Mouse (Mus musculus): ENCODE data around the gene Slc39a3. TPM values are rescaled to one million over a fixed set of nuclear protein-coding genes. Genes with fewer than 3 reads are reported as not detected.
"Not testable (repeated sequence)": the region's sequence is repeated elsewhere in the genome, so short reads cannot be mapped to it uniquely, and the experiment has no call there.

Slc39a3 gene
- polyA plus RNA-seq, 1 experiment from 2014 or later = 9.6 TPM

- H3K9ac ChIP-seq (ENCODE audit: low read length) = no peak overlapping the region
Measured at GRCm38 (mm10) chr10:81055169-81055568, 17.9 kb upstream of the Slc39a3 start.

GRCm38 (mm10) chr10:81052577-81052976 is 15.4 kb upstream of the Slc39a3 start:
- H3K9ac ChIP-seq (ENCODE audit: low read length) = no peak overlapping the region
- 86% methylated on average over 5 of the region's 5 CpGs for WGBS
- no peak overlapping the region for H3K4me2 ChIP-seq (ENCODE audit: low read depth, low read length)
- no peaks in the 10 kb centered on the region for H3K27me3 ChIP-seq (ENCODE audit: control insufficient read depth, insufficient read depth, low read length)
- no peaks in the 10 kb centered on the region for H3K9me3 ChIP-seq (replicated peaks; ENCODE audit: control insufficient read depth, low read length)
- no peaks in the 10 kb centered on the region for H3K4me1 ChIP-seq (ENCODE audit: control insufficient read depth, insufficient read depth, low read length)
- no peak for ATAC-seq (replicated peaks; ENCODE audit: extremely low read depth, insufficient read depth, low FRiP score)
- H3K36me3 ChIP-seq (ENCODE audit: control insufficient read depth, insufficient read depth) = peaks cover 40% of the 10 kb centered on the region
- no peak overlapping the region for H3K4me3 ChIP-seq (ENCODE audit: low read length)
- H3K27ac ChIP-seq (ENCODE audit: low read length) = no peak overlapping the region

More at GRCm38 (mm10) chr10:81055169-81055568, 17.9 kb upstream of the Slc39a3 start:
- 80% methylated on average over 6 of the region's 6 CpGs for WGBS
- H3K9me3 ChIP-seq (replicated peaks; ENCODE audit: control insufficient read depth, low read length) = no peaks in the 10 kb centered on the region
- H3K4me2 ChIP-seq (ENCODE audit: low read depth, low read length) = no peak overlapping the region
- peaks cover 14% of the 10 kb centered on the region for H3K36me3 ChIP-seq (ENCODE audit: control insufficient read depth, insufficient read depth)
- H3K4me1 ChIP-seq (ENCODE audit: control insufficient read depth, insufficient read depth, low read length) = peaks cover 13% of the 10 kb centered on the region
- H3K27ac ChIP-seq (ENCODE audit: low read length) = no peak overlapping the region
- no peak for ATAC-seq (replicated peaks; ENCODE audit: extremely low read depth, insufficient read depth, low FRiP score)
- no peaks in the 10 kb centered on the region for H3K27me3 ChIP-seq (ENCODE audit: control insufficient read depth, insufficient read depth, low read length)
- no peak overlapping the region for H3K4me3 ChIP-seq (ENCODE audit: low read length)

- H3K4me1 ChIP-seq (ENCODE audit: control insufficient read depth, insufficient read depth, low read length) = no peaks in the 10 kb centered on the region
- H3K9me3 ChIP-seq (replicated peaks; ENCODE audit: control insufficient read depth, low read length) = no peaks in the 10 kb centered on the region
- peaks cover 50% of the 10 kb centered on the region for H3K36me3 ChIP-seq (ENCODE audit: control insufficient read depth, insufficient read depth)
- H3K4me3 ChIP-seq (ENCODE audit: low read length) = no peak overlapping the region
- no peak overlapping the region for H3K27ac ChIP-seq (ENCODE audit: low read length)
- WGBS = 87% methylated on average over 6 of the region's 6 CpGs
- no peaks in the 10 kb centered on the region for H3K27me3 ChIP-seq (ENCODE audit: control insufficient read depth, insufficient read depth, low read length)
- H3K4me2 ChIP-seq (ENCODE audit: low read depth, low read length) = no peak overlapping the region
- ATAC-seq (replicated peaks; ENCODE audit: extremely low read depth, insufficient read depth, low FRiP score) = no peak
- no peak overlapping the region for H3K9ac ChIP-seq (ENCODE audit: low read length)
Measured at GRCm38 (mm10) chr10:81051133-81051532, 13.9 kb upstream of the Slc39a3 start.

GRCm38 (mm10) chr10:81050645-81051044 is 13.4 kb upstream of the Slc39a3 start:
- H3K9me3 ChIP-seq (replicated peaks; ENCODE audit: control insufficient read depth, low read length) = no peaks in the 10 kb centered on the region
- H3K36me3 ChIP-seq (ENCODE audit: control insufficient read depth, insufficient read depth) = peaks cover 53% of the 10 kb centered on the region
- H3K9ac ChIP-seq (ENCODE audit: low read length) = no peak overlapping the region
- H3K4me2 ChIP-seq (ENCODE audit: low read depth, low read length) = no peak overlapping the region
- H3K27ac ChIP-seq (ENCODE audit: low read length) = no peak overlapping the region
- 89% methylated on average over 4 of the region's 4 CpGs for WGBS
- no peak for ATAC-seq (replicated peaks; ENCODE audit: extremely low read depth, insufficient read depth, low FRiP score)
- H3K27me3 ChIP-seq (ENCODE audit: control insufficient read depth, insufficient read depth, low read length) = no peaks in the 10 kb centered on the region
- no peak overlapping the region for H3K4me3 ChIP-seq (ENCODE audit: low read length)
- H3K4me1 ChIP-seq (ENCODE audit: control insufficient read depth, insufficient read depth, low read length) = no peaks in the 10 kb centered on the region

GRCm38 (mm10) chr10:81045246-81045645 is 8.0 kb upstream of the Slc39a3 start:
- not testable (repeated sequence) for H3K27me3 ChIP-seq (ENCODE audit: control insufficient read depth, insufficient read depth, low read length); H3K4me3 ChIP-seq (ENCODE audit: low read length); H3K9ac ChIP-seq (ENCODE audit: low read length); H3K4me2 ChIP-seq (ENCODE audit: low read depth, low read length); H3K4me1 ChIP-seq (ENCODE audit: control insufficient read depth, insufficient read depth, low read length); ATAC-seq (replicated peaks; ENCODE audit: extremely low read depth, insufficient read depth, low FRiP score); H3K9me3 ChIP-seq (replicated peaks; ENCODE audit: control insufficient read depth, low read length); H3K27ac ChIP-seq (ENCODE audit: low read length)
- 87% methylated on average over 14 of the region's 14 CpGs for WGBS
- H3K36me3 ChIP-seq (ENCODE audit: control insufficient read depth, insufficient read depth) = peaks cover 54% of the 10 kb centered on the region

- H3K27me3 ChIP-seq (ENCODE audit: control insufficient read depth, insufficient read depth, low read length) = no peaks in the 10 kb centered on the region
- 33% methylated on average over 13 of the region's 13 CpGs for WGBS
- no peak overlapping the region for H3K27ac ChIP-seq (ENCODE audit: low read length)
- no peak overlapping the region for H3K9ac ChIP-seq (ENCODE audit: low read length)
- no peak overlapping the region for H3K4me2 ChIP-seq (ENCODE audit: low read depth, low read length)
- peaks cover 20% of the 10 kb centered on the region for H3K36me3 ChIP-seq (ENCODE audit: control insufficient read depth, insufficient read depth)
- no peaks in the 10 kb centered on the region for H3K9me3 ChIP-seq (replicated peaks; ENCODE audit: control insufficient read depth, low read length)
- no peak overlapping the region for H3K4me3 ChIP-seq (ENCODE audit: low read length)
- ATAC-seq (replicated peaks; ENCODE audit: extremely low read depth, insufficient read depth, low FRiP score) = no peak
- 0 out of 2 replicates have a peak, but pooled peaks cover 3% of the 10 kb centered on the region for H3K4me1 ChIP-seq (ENCODE audit: control insufficient read depth, insufficient read depth, low read length)
Measured at GRCm38 (mm10) chr10:81041458-81042175, 4.4 kb upstream of the Slc39a3 start.

- H3K36me3 ChIP-seq (ENCODE audit: control insufficient read depth, insufficient read depth) = 0 out of 2 replicates have a peak, but pooled peaks cover 8% of the 10 kb centered on the region
- no peak for ATAC-seq (replicated peaks; ENCODE audit: extremely low read depth, insufficient read depth, low FRiP score)
- H3K4me3 ChIP-seq (ENCODE audit: low read length) = no peak overlapping the region
- 76% methylated on average over 7 of the region's 7 CpGs for WGBS
- H3K27ac ChIP-seq (ENCODE audit: low read length) = no peak overlapping the region
- H3K27me3 ChIP-seq (ENCODE audit: control insufficient read depth, insufficient read depth, low read length) = no peaks in the 10 kb centered on the region
- no peaks in the 10 kb centered on the region for H3K9me3 ChIP-seq (replicated peaks; ENCODE audit: control insufficient read depth, low read length)
- no peak overlapping the region for H3K4me2 ChIP-seq (ENCODE audit: low read depth, low read length)
- H3K4me1 ChIP-seq (ENCODE audit: control insufficient read depth, insufficient read depth, low read length) = 0 out of 2 replicates have a peak, but pooled peaks cover 3% of the 10 kb centered on the region
- no peak overlapping the region for H3K9ac ChIP-seq (ENCODE audit: low read length)
Measured at GRCm38 (mm10) chr10:81036251-81036650, 975 bp downstream of the Slc39a3 start.

- Histone ChIP-seq H3K36me3 (ENCODE audit: control insufficient read depth, insufficient read depth) (peaks cover 12% of the 10 kb centered on the region; the same call in 1 of the 2 replicates), H3K9ac (ENCODE audit: low read length) (no peak overlapping the region), H3K4me1 (ENCODE audit: control insufficient read depth, insufficient read depth, low read length) (0 out of 2 replicates have a peak, but pooled peaks cover 3% of the 10 kb centered on the region), H3K27me3 (ENCODE audit: control insufficient read depth, insufficient read depth, low read length) (no peaks in the 10 kb centered on the region), H3K4me3 (ENCODE audit: low read length) (no peak overlapping the region), H3K9me3 (replicated peaks; ENCODE audit: control insufficient read depth, low read length) (no peaks in the 10 kb centered on the region), H3K27ac (ENCODE audit: low read length) (no peak overlapping the region), H3K4me2 (ENCODE audit: low read depth, low read length) (no peak overlapping the region)
- ATAC-seq (replicated peaks; ENCODE audit: extremely low read depth, insufficient read depth, low FRiP score) = no peak
- 73% methylated on average over 10 of the region's 10 CpGs for WGBS
Measured at GRCm38 (mm10) chr10:81033586-81033985, 3.6 kb downstream of the Slc39a3 start.

GRCm38 (mm10) chr10:81029031-81029430 is 8.2 kb downstream of the Slc39a3 start:
- H3K4me1 ChIP-seq (ENCODE audit: control insufficient read depth, insufficient read depth, low read length) = peaks cover 6% of the 10 kb centered on the region
- no peak overlapping the region for H3K4me3 ChIP-seq (ENCODE audit: low read length)
- no peak overlapping the region for H3K9ac ChIP-seq (ENCODE audit: low read length)
- no peaks in the 10 kb centered on the region for H3K9me3 ChIP-seq (replicated peaks; ENCODE audit: control insufficient read depth, low read length)
- no peak for ATAC-seq (replicated peaks; ENCODE audit: extremely low read depth, insufficient read depth, low FRiP score)
- H3K36me3 ChIP-seq (ENCODE audit: control insufficient read depth, insufficient read depth) = peaks cover 12% of the 10 kb centered on the region; the same call in 1 of the 2 replicates
- peaks cover 18% of the 10 kb centered on the region for H3K27me3 ChIP-seq (ENCODE audit: control insufficient read depth, insufficient read depth, low read length)
- 63% methylated on average over 10 of the region's 10 CpGs for WGBS
- no peak overlapping the region for H3K4me2 ChIP-seq (ENCODE audit: low read depth, low read length)
- no peak overlapping the region for H3K27ac ChIP-seq (ENCODE audit: low read length)
